Mouse (Mus musculus): ENCODE data around the gene Sim2.

DNA sequence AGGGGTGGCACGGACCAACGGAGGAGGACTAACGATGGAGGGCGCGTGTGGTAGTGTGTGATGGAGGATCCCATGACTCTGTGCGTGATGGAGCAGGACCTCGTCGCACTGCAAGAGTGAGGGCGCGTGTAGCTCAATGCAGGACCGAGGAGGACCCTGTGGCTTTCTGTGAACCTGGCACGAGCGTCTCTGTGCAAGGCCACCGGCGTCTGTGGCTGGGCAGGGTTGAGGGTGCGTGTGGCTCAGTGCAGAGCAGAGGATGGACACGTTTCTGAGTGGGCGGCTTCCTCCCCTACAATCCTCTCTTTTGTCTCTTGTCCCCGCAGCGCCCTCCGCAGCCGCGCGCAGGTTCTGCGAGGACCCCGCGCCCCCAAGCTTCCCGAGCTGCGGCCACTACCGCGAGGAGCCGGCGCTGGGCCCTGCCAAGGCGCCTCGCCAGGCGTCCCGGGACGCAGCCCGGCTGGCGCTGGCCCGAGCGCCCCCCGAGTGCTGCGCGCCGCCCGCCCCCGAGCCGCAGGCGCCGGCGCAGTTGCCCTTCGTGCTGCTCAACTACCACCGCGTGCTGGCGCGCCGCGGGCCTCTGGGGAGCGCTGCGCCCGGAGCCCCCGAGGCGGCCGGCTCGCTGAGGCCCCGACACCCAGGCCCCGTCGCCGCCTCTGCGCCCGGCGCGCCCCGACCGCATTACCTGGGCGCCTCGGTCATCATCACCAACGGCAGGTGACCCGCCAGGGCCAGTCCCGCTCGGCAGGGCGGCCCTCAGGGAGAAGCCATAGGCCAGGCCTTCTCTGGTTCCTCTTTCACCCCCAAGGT, 40.6 kb downstream of the Sim2 start:
- no peak for TF ChIP-seq EP300 (IDR thresholded peaks at IDR 0.05; ENCODE audit: low read depth)
- TF ChIP-seq CTCF (IDR thresholded peaks at IDR 0.05; ENCODE audit: low read depth) = no peak

All from liver, postnatal 0 days (tissue).